Mouse (Mus musculus) ES-E14 (cell line): ENCODE data around the gene Ddx46. TPM values are rescaled to one million over a fixed set of nuclear protein-coding genes. Genes with fewer than 3 reads are reported as not detected.
"Not testable (repeated sequence)": the region's sequence is repeated elsewhere in the genome, so short reads cannot be mapped to it uniquely, and the experiment has no call there.

Source experiments
- DNase-seq: peaks from one replicate; pipeline ENCODE4 v3.0.0-alpha.2; 2013; ENCODE audit warnings: low read depth, low spot score
- H3K27ac ChIP-seq: 2 replicates; pipeline ENCODE4 v1.5.1; 2012; ENCODE audit warnings: low read depth, mild to moderate bottlenecking, low read length, moderate library complexity, mixed read lengths; ENCODE audit not compliant: poor library complexity, insufficient read depth, severe bottlenecking
- H3K36me3 ChIP-seq: 2 replicates; pipeline ENCODE4 v1.6.1; 2012; ENCODE audit warnings: mild to moderate bottlenecking, low read length, moderate library complexity, mixed read lengths; ENCODE audit not compliant: control insufficient read depth, poor library complexity, insufficient read depth, severe bottlenecking
- H3K4me1 ChIP-seq, 2 experiments: fragments of 150-350 bp in 1 of 2; sonication (generic) in 1 of 2; 2 replicates each; pipeline ENCODE4 v1.6.1; 2012; ENCODE audit warnings: low read length in 2 of 2, mild to moderate bottlenecking in 1 of 2, mixed read lengths in 1 of 2; ENCODE audit not compliant: control insufficient read depth in 2 of 2, insufficient read depth in 2 of 2, poor library complexity in 1 of 2
- H3K4me3 ChIP-seq, 2 experiments: fragments of 150-350 bp in 1 of 2; sonication (generic) in 1 of 2; 2 replicates each; pipeline ENCODE4 v1.5.1; 2012; ENCODE audit warnings: low read length in 2 of 2, low read depth in 1 of 2, mild to moderate bottlenecking in 1 of 2, mixed read lengths in 1 of 2; ENCODE audit not compliant: insufficient read depth in 1 of 2, poor library complexity in 1 of 2, severe bottlenecking in 1 of 2
- H3K9ac ChIP-seq: 2 replicates; pipeline ENCODE4 v1.6.1; 2012; ENCODE audit warnings: low read depth, mild to moderate bottlenecking, low read length, mixed read lengths; ENCODE audit not compliant: poor library complexity, insufficient read depth, severe bottlenecking
- H3K9me3 ChIP-seq: fragments of 150-350 bp; sonication (generic); 2 replicates; pipeline ENCODE4 v1.6.1; 2012; ENCODE audit warnings: low read depth, mild to moderate bottlenecking, low read length; ENCODE audit not compliant: control insufficient read depth, insufficient read depth
- CHD2 ChIP-seq: IDR thresholded peaks from 2 replicates; pipeline ENCODE4 v1.6.1; 2014; ENCODE audit warnings: mild to moderate bottlenecking, low read depth, low read length, inconsistent platforms
- HCFC1 ChIP-seq: IDR thresholded peaks from 2 replicates; pipeline ENCODE4 v1.6.1; 2012; ENCODE audit warnings: low read length, inconsistent platforms, borderline replicate concordance; ENCODE audit not compliant: insufficient read depth
- MAFK ChIP-seq: IDR thresholded peaks from 2 replicates; pipeline ENCODE4 v1.6.1; 2014; ENCODE audit warnings: mild to moderate bottlenecking, low read depth, low read length, inconsistent platforms; ENCODE audit not compliant: insufficient read depth
- ZC3H11A ChIP-seq: IDR thresholded peaks from 2 replicates; pipeline ENCODE4 v1.6.1; 2012; ENCODE audit warnings: low read depth, mild to moderate bottlenecking, inconsistent platforms, low read length, borderline replicate concordance
- ZNF384 ChIP-seq: IDR thresholded peaks from 2 replicates; pipeline ENCODE4 v1.6.1; 2012; ENCODE audit warnings: low read depth, low read length, inconsistent platforms
- in situ Hi-C, 2 experiments: fragments of 600-800 bp; cut with MboI; formaldehyde crosslinking; loops; one replicate each; pipeline ENCODE4 v1.15.1; 2025; ENCODE audit warnings: low sequenced_read_pairs in 2 of 2, inconsistent platforms in 1 of 2; ENCODE audit not compliant: unreplicated experiment in 2 of 2
- total RNA-seq: library from RNA; depleted of rRNA; stranded (reverse); fragments of 300-350 nt; gene quantifications from 2 replicates; pipeline ENCODE4 v1.2.3, GENCODE M21; 2012

Gene Ddx46
- total RNA-seq, 1 experiment, result 56.4 TPM

- TF ChIP-seq MAFK (no peak), CHD2 (no peak), HCFC1 (no peak), ZNF384 (no peak), ZC3H11A (no peak)
- Histone ChIP-seq H3K36me3 (no peaks in the 10 kb centered on the region; the same call in 1 of the 2 replicates), H3K4me3 (no peak overlapping the region), H3K9me3 (no peaks in the 10 kb centered on the region), H3K4me1 (no peaks in the 10 kb centered on the region), H3K27ac (no peak overlapping the region), H3K9ac (no peak overlapping the region)
- no peak for DNase-seq
- in situ Hi-C loops, result no loop called here
Observed at GRCm38 (mm10) chr13:55613471-55613870, 21.4 kb upstream of the Ddx46 start.

GRCm38 (mm10) chr13:55619328-55619727, 15.5 kb upstream of the Ddx46 start:
- TF ChIP-seq ZNF384, result no peak
- TF ChIP-seq HCFC1, result no peak
- TF ChIP-seq CHD2, result no peak
- no peak for TF ChIP-seq MAFK
- TF ChIP-seq ZC3H11A, result no peak
- DNase-seq, result no peak
- in situ Hi-C loops, result no loop called here
- no peak overlapping the region for H3K27ac ChIP-seq
- no peak overlapping the region for H3K4me3 ChIP-seq
- H3K9me3 ChIP-seq, result no peaks in the 10 kb centered on the region
- peaks cover 3 to 4% of the 10 kb centered on the region in 2 experiments; a peak in 3 of 4 replicates for H3K4me1 ChIP-seq
- no peaks in the 10 kb centered on the region; the same call in 1 of the 2 replicates for H3K36me3 ChIP-seq
- no peak overlapping the region for H3K9ac ChIP-seq

- Histone ChIP-seq H3K4me1 (peaks cover 4 to 6% of the 10 kb centered on the region in 2 experiments; a peak in 3 of 4 replicates), H3K9ac (no peak overlapping the region), H3K36me3 (peaks cover 3% of the 10 kb centered on the region; the same call in 1 of the 2 replicates), H3K4me3 (no peak overlapping the region), H3K9me3 (no peaks in the 10 kb centered on the region), H3K27ac (no peak overlapping the region)
- TF ChIP-seq HCFC1, result no peak
- DNase-seq, result no peak
- in situ Hi-C loops, result no loop called here
Observed at GRCm38 (mm10) chr13:55620275-55620674, 14.6 kb upstream of the Ddx46 start.

GRCm38 (mm10) chr13:55622156-55622648, 12.6 kb upstream of the Ddx46 start:
- in situ Hi-C loops, H3K36me3 ChIP-seq: not testable (repeated sequence)

GRCm38 (mm10) chr13:55622649-55623541, 11.9 kb upstream of the Ddx46 start, which contains the start of gene Caml:
Gene Caml, plus strand, starts transcription at chr13:55623005.
- Histone ChIP-seq H3K4me1 (peaks cover 4 to 6% of the 10 kb centered on the region in 2 experiments; a peak in 3 of 4 replicates), H3K9me3 (no peaks in the 10 kb centered on the region), H3K27ac (peak within 1 kb of the TSS; percentile 71), H3K36me3 (peaks cover 3% of the 10 kb centered on the region), H3K9ac (peak within 1 kb of the TSS; percentile 83), H3K4me3 (peak within 1 kb of the TSS; percentile 87 to 93)
- peak; percentile 94 for DNase-seq
- no peak for TF ChIP-seq ZNF384
- peak; percentile 87 for TF ChIP-seq HCFC1
- in situ Hi-C loops, result no loop called here

More at GRCm38 (mm10) chr13:55622156-55622648, 12.6 kb upstream of the Ddx46 start:
- H3K4me1 ChIP-seq, DNase-seq, H3K9me3 ChIP-seq: not testable (repeated sequence)
- peak overlapping the region; percentile 71; the same call in 1 of the 2 replicates for H3K27ac ChIP-seq
- H3K4me3 ChIP-seq, result peak overlapping the region; percentile 87 to 93
- peak overlapping the region; percentile 83 for H3K9ac ChIP-seq
